Mouse (Mus musculus) kidney, embryonic 14.5 days (tissue): ENCODE measurements around the gene Gm3194. TPM values are rescaled to one million over a fixed set of nuclear protein-coding genes. Genes with fewer than 3 reads are reported as not detected.
"Not testable (repeated sequence)": the region's sequence is repeated elsewhere in the genome, so short reads cannot be mapped to it uniquely, and the experiment has no call there.

Source experiments
- ATAC-seq: fragments of 200-750 bp; cut with Nextera tagmentation; 2 replicates; pipeline ENCODE4 v1.8.0; 2017; ENCODE audit warnings: moderate number of reproducible peaks, mild to moderate bottlenecking, moderate TSS enrichment, moderate library complexity; ENCODE audit not compliant: low FRiP score, low TSS enrichment
- H3K27ac ChIP-seq: fragments of 300-500 bp; sonication (generic); 2 replicates; pipeline ENCODE4 v1.5.1; 2014; ENCODE audit warnings: low read depth, mild to moderate bottlenecking, low read length, moderate library complexity, mixed read lengths
- H3K27me3 ChIP-seq: fragments of 300-500 bp; sonication (generic); 2 replicates; pipeline ENCODE4 v1.6.1; 2014; ENCODE audit warnings: mild to moderate bottlenecking, low read length; ENCODE audit not compliant: control insufficient read depth, insufficient read depth
- H3K36me3 ChIP-seq: fragments of 300-500 bp; sonication (generic); 2 replicates; pipeline ENCODE4 v1.6.1; 2014; ENCODE audit warnings: low read length, mixed read lengths; ENCODE audit not compliant: control insufficient read depth, insufficient read depth
- H3K4me1 ChIP-seq: fragments of 300-500 bp; sonication (generic); 2 replicates; pipeline ENCODE4 v1.6.1; 2014; ENCODE audit warnings: low read length, mixed read lengths; ENCODE audit not compliant: control insufficient read depth, insufficient read depth
- H3K4me2 ChIP-seq: fragments of 300-500 bp; sonication (generic); replicated peaks from 2 replicates; pipeline ENCODE4 v1.6.1; 2014; ENCODE audit warnings: low read depth, mild to moderate bottlenecking, low read length
- H3K4me3 ChIP-seq: fragments of 300-500 bp; sonication (generic); 2 replicates; pipeline ENCODE4 v1.5.1; 2014; ENCODE audit warnings: mild to moderate bottlenecking, low read length
- H3K9ac ChIP-seq: fragments of 300-500 bp; sonication (generic); 2 replicates; pipeline ENCODE4 v1.6.1; 2014; ENCODE audit warnings: low read depth, mild to moderate bottlenecking, low read length, moderate library complexity
- H3K9me3 ChIP-seq: fragments of 300-500 bp; sonication (generic); 2 replicates; pipeline ENCODE4 v1.6.1; 2016; ENCODE audit warnings: low read length; ENCODE audit not compliant: control insufficient read depth
- WGBS: fragments of 180-500 bp; shearing (Covaris S2); extraction: QIAGEN DNeasy Blood & Tissue Kit; methylation state at CpG from one replicate; pipeline ENCODE4 v1.1.7; 2014; 5-methylcytosine and 5-hydroxymethylcytosine counted together
- polyA plus RNA-seq: library from polyadenylated mRNA; unstranded; fragments of >200 nt; fragmentation: Nextera tagmentation; extraction: Ambion mirVana; gene quantifications from 2 replicates; pipeline ENCODE4 v1.2.1, GENCODE M21; 2014

Gm3194 gene
- 0.61 and 1.2 TPM in 2 replicates for polyA plus RNA-seq

DNA sequence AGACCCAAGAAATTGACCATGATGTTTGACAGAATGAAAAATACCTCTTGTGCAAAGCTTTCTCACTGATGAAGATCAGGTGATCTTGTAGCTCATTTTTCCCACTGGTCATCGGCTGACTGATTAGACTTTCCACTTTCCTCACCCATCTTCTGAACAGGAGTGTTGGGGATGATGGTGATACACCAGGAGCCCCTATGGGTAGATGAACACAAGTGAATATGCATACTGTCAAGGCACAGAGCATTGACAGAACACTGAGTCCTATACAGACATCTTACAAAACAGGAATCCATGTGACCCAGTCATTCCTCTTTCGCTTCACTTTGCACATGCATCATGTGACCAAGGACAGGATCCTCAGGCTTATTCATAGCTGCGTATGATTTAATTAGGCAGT, at the start of gene Gm3194:
Gene Gm3194, minus strand, starts transcription at position 101 of the 400 bp plus-strand sequence.
- H3K9ac ChIP-seq, H3K9me3 ChIP-seq, H3K4me3 ChIP-seq, H3K27me3 ChIP-seq, ATAC-seq, H3K36me3 ChIP-seq, H3K4me2 ChIP-seq, H3K27ac ChIP-seq, H3K4me1 ChIP-seq: not testable (repeated sequence)
- WGBS: no CpG with 5 or more reads among the region's 3 CpGs

DNA sequence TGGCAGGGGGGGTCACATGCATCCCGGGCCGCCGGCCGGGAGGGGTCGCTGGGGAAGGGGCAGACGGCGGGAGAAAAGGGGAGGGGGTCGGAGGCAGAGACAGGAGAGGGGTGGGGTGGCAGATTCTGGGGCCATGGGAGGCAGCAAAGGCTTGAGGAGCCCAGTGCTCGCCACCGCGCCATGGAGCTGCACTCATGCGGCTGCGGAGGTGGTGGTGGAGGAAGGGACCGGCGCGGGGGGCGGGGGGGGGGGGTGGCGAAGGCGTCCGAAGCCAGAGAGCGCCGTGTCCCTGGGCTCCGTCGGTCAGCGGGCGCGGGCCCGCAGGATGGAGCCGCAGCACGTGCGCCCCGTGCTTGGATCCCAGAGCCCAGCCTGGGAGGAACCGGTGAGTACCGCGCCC, 46.1 kb upstream of the Gm3194 start, which contains the start of gene Gm3488:
Gene Gm3488, plus strand, starts transcription at position 301 of the 400 bp plus-strand sequence.
- not testable (repeated sequence) for H3K27ac ChIP-seq, ATAC-seq, H3K4me3 ChIP-seq, H3K4me2 ChIP-seq, H3K9me3 ChIP-seq, H3K27me3 ChIP-seq, H3K36me3 ChIP-seq, H3K9ac ChIP-seq, H3K4me1 ChIP-seq
- no CpG with 5 or more reads among the region's 35 CpGs for WGBS

DNA sequence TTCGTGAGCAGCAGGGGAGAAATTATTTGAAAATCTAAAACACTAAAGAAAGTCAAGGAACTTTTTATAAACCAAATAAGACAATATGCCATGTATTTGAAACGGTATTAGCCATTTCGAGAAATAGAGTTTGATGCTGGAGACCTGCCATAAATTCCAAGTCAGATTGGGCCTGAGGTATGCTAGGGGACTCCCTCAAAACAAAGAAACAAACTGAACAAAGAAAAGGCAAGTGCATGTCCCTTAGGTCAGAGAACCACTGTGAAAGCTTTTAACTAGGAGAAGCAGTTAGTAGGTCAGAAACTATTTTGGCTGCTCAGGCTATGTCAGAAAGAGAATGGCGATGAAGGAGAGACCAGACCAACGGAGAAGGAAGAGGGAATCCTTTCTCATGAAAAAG, 28.6 kb upstream of the Gm3194 start, which contains the start of gene Gm3187:
Gene Gm3187, plus strand, starts transcription at position 301 of the 400 bp plus-strand sequence.
- ATAC-seq, H3K9ac ChIP-seq, H3K27ac ChIP-seq, H3K36me3 ChIP-seq, H3K27me3 ChIP-seq, H3K4me3 ChIP-seq, H3K4me2 ChIP-seq, H3K4me1 ChIP-seq, H3K9me3 ChIP-seq: not testable (repeated sequence)
- 91% methylated on average over 4 of the region's 5 CpGs for WGBS

DNA sequence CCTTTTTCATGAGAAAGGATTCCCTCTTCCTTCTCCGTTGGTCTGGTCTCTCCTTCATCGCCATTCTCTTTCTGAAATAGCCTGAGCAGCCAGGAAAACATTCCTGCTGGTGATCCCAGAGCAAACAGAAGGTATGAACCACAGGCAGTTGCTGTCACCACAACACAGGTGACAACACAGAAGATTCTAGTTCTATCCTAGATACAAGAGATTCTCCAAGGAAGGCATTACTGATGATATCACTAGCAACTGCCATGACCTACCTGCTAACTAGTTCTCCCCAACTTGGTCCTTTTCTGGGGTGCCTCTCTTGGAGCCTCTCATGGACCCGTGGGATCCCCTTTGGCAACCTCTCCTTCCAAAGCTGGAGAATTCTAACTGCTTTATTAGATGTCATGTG, 22.5 kb upstream of the Gm3194 start, which contains the start of gene Gm8246:
Gene Gm8246, minus strand, starts transcription at position 101 of the 400 bp plus-strand sequence.
- H3K27me3 ChIP-seq, H3K4me1 ChIP-seq, H3K4me3 ChIP-seq, H3K36me3 ChIP-seq, H3K27ac ChIP-seq, H3K9me3 ChIP-seq, ATAC-seq, H3K9ac ChIP-seq, H3K4me2 ChIP-seq: not testable (repeated sequence)
- WGBS: no CpG with 5 or more reads among the region's 3 CpGs

DNA sequence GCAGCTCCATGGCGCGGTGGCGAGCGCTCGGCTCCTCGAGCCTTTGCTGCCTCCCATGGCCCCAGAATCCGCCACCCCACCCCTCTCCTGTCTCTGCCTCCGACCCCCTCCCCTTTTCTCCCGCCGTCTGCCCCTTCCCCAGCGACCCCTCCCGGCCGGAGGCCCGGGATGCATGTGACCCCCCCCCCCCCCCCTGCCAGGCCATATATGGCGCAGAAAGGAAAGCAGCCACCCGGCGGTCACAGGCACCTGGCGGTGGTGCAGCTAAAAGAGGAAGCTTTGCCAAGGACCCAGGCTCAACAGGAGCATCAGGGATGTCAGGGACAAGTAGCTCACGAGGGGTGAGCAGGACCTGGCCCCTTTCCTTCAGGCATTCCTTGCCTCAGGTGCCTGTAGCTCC, 5.2 kb upstream of the Gm3194 start:
- H3K36me3 ChIP-seq, H3K4me2 ChIP-seq, H3K27ac ChIP-seq, H3K4me1 ChIP-seq, H3K9ac ChIP-seq, H3K9me3 ChIP-seq, H3K27me3 ChIP-seq, ATAC-seq, H3K4me3 ChIP-seq: not testable (repeated sequence)
- WGBS: no CpG with 5 or more reads among the region's 19 CpGs

DNA sequence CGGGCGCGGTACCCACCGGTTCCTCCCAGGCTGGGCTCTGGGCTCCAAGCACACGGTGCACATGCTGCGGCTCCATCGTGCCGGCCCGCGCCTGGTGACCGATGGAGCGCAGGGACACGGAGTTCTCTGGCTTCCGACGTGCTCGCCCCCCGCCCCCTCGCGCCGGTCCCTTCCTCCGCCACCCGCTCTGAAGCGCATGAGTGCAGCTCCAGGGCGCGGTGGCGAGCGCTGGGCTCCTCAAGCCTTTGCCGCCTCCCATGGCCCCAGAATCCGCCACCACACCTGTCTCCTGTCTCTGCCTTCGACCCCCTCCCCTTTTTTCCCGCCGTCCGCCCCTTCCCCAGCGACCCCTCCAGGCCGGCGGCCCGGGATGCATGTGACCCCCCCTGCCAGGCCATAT, 66.3 kb downstream of the Gm3194 start, which contains the start of gene Gm3500:
Gene Gm3500, minus strand, starts transcription at position 101 of the 400 bp plus-strand sequence.
- not testable (repeated sequence) for H3K27me3 ChIP-seq, H3K4me3 ChIP-seq, H3K9ac ChIP-seq, H3K36me3 ChIP-seq, ATAC-seq, H3K4me2 ChIP-seq, H3K4me1 ChIP-seq, H3K27ac ChIP-seq, H3K9me3 ChIP-seq
- WGBS: no CpG with 5 or more reads among the region's 37 CpGs

Other genes with a start within 250 kb of the Gm3194 start
- gene Gm3526, start 194.9 kb downstream of the Gm3194 start, polyA plus RNA-seq: not detected in 2 replicates
- gene Gm3542, start 120.5 kb downstream of the Gm3194 start, polyA plus RNA-seq: not detected in 2 replicates
- gene Gm3500, start 66.4 kb downstream of the Gm3194 start, polyA plus RNA-seq: 0.47 TPM in 1 of 2 replicates, not detected in the other
- gene Gm8246, start 22.4 kb upstream of the Gm3194 start, polyA plus RNA-seq: not detected in 2 replicates
- not detected in 2 replicates for gene Gm3187, start 28.7 kb upstream of the Gm3194 start, polyA plus RNA-seq
- 1.2 and 1.3 TPM in 2 replicates for gene Gm3488, start 46.2 kb upstream of the Gm3194 start, polyA plus RNA-seq
- gene Gm3532, start 83.0 kb upstream of the Gm3194 start, polyA plus RNA-seq: not detected in 2 replicates
- not detected in 2 replicates for gene Gm8265, start 177.6 kb upstream of the Gm3194 start, polyA plus RNA-seq
- gene Gm9603, start 232.0 kb upstream of the Gm3194 start, polyA plus RNA-seq: not detected in 2 replicates